Mouse (Mus musculus): ENCODE measurements around the gene Gm28539. TPM values are rescaled to one million over a fixed set of nuclear protein-coding genes. Genes with fewer than 3 reads are reported as not detected.
A peak's percentile ranks its signal among the peaks of the same experiment; 100 is the strongest.

Gene Gm28539
- polyA plus RNA-seq, 1 experiment from 2014 or later, result not detected

- ATAC-seq (replicated peaks; ENCODE audit: low FRiP score, low read depth), result no peak
- no peak overlapping the region for H3K4me3 ChIP-seq (replicated peaks; ENCODE audit: low read depth, low read length)
- H3K36me3 ChIP-seq (ENCODE audit: insufficient read depth, low read length), result peaks cover 79% of the 10 kb centered on the region
- no peak overlapping the region for H3K4me2 ChIP-seq (ENCODE audit: low read length)
- no peak overlapping the region for H3K9ac ChIP-seq (ENCODE audit: low read depth, low read length)
- WGBS, result 92% methylated on average over 1 of the region's 1 CpGs
- no peaks in the 10 kb centered on the region for H3K9me3 ChIP-seq (replicated peaks; ENCODE audit: low read length)
- no peak for DNase-seq (ENCODE audit: low spot score)
- H3K4me1 ChIP-seq (replicated peaks; ENCODE audit: insufficient read depth, low read length), result no peaks in the 10 kb centered on the region
- H3K27me3 ChIP-seq (ENCODE audit: insufficient read depth, low read length), result no peaks in the 10 kb centered on the region
- no peak overlapping the region for H3K27ac ChIP-seq
- TF ChIP-seq CTCF (IDR thresholded peaks at IDR 0.05; ENCODE audit: low read depth), result no peak
Measured at GRCm38 (mm10) chr16:18822356-18822755, 14.0 kb upstream of the Gm28539 start.

- Histone ChIP-seq H3K4me3 (replicated peaks; ENCODE audit: low read depth, low read length) (no peak overlapping the region), H3K27me3 (ENCODE audit: insufficient read depth, low read length) (no peaks in the 10 kb centered on the region), H3K27ac (no peak overlapping the region), H3K4me2 (ENCODE audit: low read length) (no peak overlapping the region), H3K4me1 (replicated peaks; ENCODE audit: insufficient read depth, low read length) (no peaks in the 10 kb centered on the region), H3K9ac (ENCODE audit: low read depth, low read length) (no peak overlapping the region), H3K9me3 (replicated peaks; ENCODE audit: low read length) (no peaks in the 10 kb centered on the region), H3K36me3 (ENCODE audit: insufficient read depth, low read length) (peaks cover 82% of the 10 kb centered on the region)
- no peak for ATAC-seq (replicated peaks; ENCODE audit: low FRiP score, low read depth)
- TF ChIP-seq CTCF (IDR thresholded peaks at IDR 0.05; ENCODE audit: low read depth), result no peak
- no peak for DNase-seq (ENCODE audit: low spot score)
- 80% methylated on average over 4 of the region's 4 CpGs for WGBS
Measured at GRCm38 (mm10) chr16:18822925-18823324, 13.5 kb upstream of the Gm28539 start.

DNA sequence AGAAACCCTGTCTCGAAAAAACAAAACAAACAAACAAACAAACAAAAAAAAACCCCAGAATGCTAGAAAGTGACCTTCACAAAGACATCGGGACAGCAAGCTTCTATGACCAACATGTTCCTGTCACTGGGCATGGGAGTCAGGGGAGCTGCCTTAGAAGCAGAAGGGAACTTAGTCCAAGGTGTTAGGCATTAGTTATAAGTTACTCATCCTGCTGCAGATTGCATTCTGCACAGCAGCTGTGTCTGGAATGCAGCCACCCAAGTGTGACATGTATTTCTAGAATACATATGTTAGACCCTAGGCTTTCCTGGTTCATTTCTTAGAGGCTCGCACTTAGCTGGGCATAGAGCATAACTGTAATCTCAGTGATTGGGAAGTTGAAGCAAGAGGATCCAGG, 7.8 kb upstream of the Gm28539 start:
- Histone ChIP-seq H3K4me3 (replicated peaks; ENCODE audit: low read depth, low read length) (no peak overlapping the region), H3K9ac (ENCODE audit: low read depth, low read length) (no peak overlapping the region), H3K4me2 (ENCODE audit: low read length) (no peak overlapping the region), H3K27ac (0 out of 2 replicates have a peak overlapping the region, but pooled peaks have one; percentile 25), H3K36me3 (ENCODE audit: insufficient read depth, low read length) (peaks cover 56% of the 10 kb centered on the region), H3K4me1 (replicated peaks; ENCODE audit: insufficient read depth, low read length) (no peaks in the 10 kb centered on the region), H3K9me3 (replicated peaks; ENCODE audit: low read length) (no peaks in the 10 kb centered on the region), H3K27me3 (ENCODE audit: insufficient read depth, low read length) (no peaks in the 10 kb centered on the region)
- WGBS, result 93% methylated on average over 3 of the region's 3 CpGs
- TF ChIP-seq CTCF (IDR thresholded peaks at IDR 0.05; ENCODE audit: low read depth), result no peak
- no peak for DNase-seq (ENCODE audit: low spot score)
- ATAC-seq (replicated peaks; ENCODE audit: low FRiP score, low read depth), result peak; percentile 74

DNA sequence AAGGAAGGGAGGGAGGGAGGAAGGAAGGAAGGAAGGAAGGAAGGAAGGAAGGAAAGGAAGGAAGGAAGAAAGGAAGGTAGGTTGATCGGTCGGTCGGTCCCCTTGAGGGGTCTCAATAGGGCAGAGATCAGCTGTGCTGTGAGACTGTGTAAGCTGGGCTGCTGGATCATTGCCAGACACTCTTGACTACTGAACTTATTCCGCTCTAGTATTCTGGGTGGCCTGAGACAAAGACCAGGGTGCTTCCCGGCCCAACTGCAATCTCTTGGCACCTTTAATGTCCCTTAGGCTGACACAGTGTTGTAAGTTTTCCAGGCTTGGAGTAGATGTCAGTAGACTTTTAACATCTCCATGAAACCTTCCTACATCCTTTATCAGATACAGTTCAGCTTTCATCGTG, 7.3 kb upstream of the Gm28539 start:
- Histone ChIP-seq H3K9ac (ENCODE audit: low read depth, low read length) (no peak overlapping the region), H3K4me2 (ENCODE audit: low read length) (no peak overlapping the region), H3K9me3 (replicated peaks; ENCODE audit: low read length) (no peaks in the 10 kb centered on the region), H3K36me3 (ENCODE audit: insufficient read depth, low read length) (peaks cover 59% of the 10 kb centered on the region), H3K4me3 (replicated peaks; ENCODE audit: low read depth, low read length) (no peak overlapping the region), H3K27ac (no peak overlapping the region), H3K4me1 (replicated peaks; ENCODE audit: insufficient read depth, low read length) (no peaks in the 10 kb centered on the region), H3K27me3 (ENCODE audit: insufficient read depth, low read length) (no peaks in the 10 kb centered on the region)
- 83% methylated on average over 6 of the region's 6 CpGs for WGBS
- ATAC-seq (replicated peaks; ENCODE audit: low FRiP score, low read depth) (peak; percentile 66; the same call in 1 of the 2 replicates), DNase-seq (ENCODE audit: low spot score) (no peak)
- TF ChIP-seq CTCF (IDR thresholded peaks at IDR 0.05; ENCODE audit: low read depth), result no peak

DNA sequence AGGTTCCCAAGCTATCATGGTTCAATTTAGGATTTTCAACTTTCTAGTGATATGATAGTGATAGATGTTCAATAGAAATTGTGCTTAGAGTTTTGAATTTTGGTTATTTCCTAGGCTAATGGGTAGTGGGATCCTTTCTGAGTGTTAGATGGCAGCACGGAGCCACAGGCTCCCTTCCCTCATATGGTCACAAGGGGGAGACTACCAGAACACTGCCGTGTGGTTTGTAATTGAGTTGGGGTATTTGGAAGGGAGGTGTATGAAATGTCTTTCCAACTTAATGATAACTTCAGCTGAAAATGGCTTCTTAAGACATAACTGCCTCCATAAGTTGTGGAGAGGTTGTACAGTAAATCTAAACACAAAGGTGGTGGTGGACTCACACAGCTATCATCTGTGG, 2.9 kb upstream of the Gm28539 start:
- H3K4me3 ChIP-seq (replicated peaks; ENCODE audit: low read depth, low read length), result no peak overlapping the region
- H3K4me1 ChIP-seq (replicated peaks; ENCODE audit: insufficient read depth, low read length), result 0 out of 2 replicates have a peak, but pooled peaks cover 4% of the 10 kb centered on the region
- no peak overlapping the region for H3K9ac ChIP-seq (ENCODE audit: low read depth, low read length)
- peaks cover 30% of the 10 kb centered on the region for H3K36me3 ChIP-seq (ENCODE audit: insufficient read depth, low read length)
- H3K27me3 ChIP-seq (ENCODE audit: insufficient read depth, low read length), result no peaks in the 10 kb centered on the region
- WGBS, result 64% methylated on average over 2 of the region's 2 CpGs
- ATAC-seq (replicated peaks; ENCODE audit: low FRiP score, low read depth) (no peak), DNase-seq (ENCODE audit: low spot score) (no peak)
- no peaks in the 10 kb centered on the region for H3K9me3 ChIP-seq (replicated peaks; ENCODE audit: low read length)
- peak; percentile 21; the same call in 1 of the 2 replicates for TF ChIP-seq CTCF (IDR thresholded peaks at IDR 0.05; ENCODE audit: low read depth)
- H3K27ac ChIP-seq, result no peak overlapping the region
- H3K4me2 ChIP-seq (ENCODE audit: low read length), result no peak overlapping the region

- Histone ChIP-seq H3K9me3 (replicated peaks; ENCODE audit: low read length) (no peaks in the 10 kb centered on the region), H3K36me3 (ENCODE audit: insufficient read depth, low read length) (peaks cover 26% of the 10 kb centered on the region; the same call in 1 of the 2 replicates), H3K27ac (no peak overlapping the region), H3K4me1 (replicated peaks; ENCODE audit: insufficient read depth, low read length) (0 out of 2 replicates have a peak, but pooled peaks cover 4% of the 10 kb centered on the region), H3K4me2 (ENCODE audit: low read length) (peak overlapping the region; percentile 75), H3K9ac (ENCODE audit: low read depth, low read length) (no peak overlapping the region), H3K4me3 (replicated peaks; ENCODE audit: low read depth, low read length) (peak overlapping the region; percentile 93), H3K27me3 (ENCODE audit: insufficient read depth, low read length) (no peaks in the 10 kb centered on the region)
- 23% methylated on average over 3 of the region's 3 CpGs for WGBS
- DNase-seq (ENCODE audit: low spot score), result peak; percentile 13
- peak; percentile 31; the same call in 1 of the 2 replicates for ATAC-seq (replicated peaks; ENCODE audit: low FRiP score, low read depth)
- TF ChIP-seq CTCF (IDR thresholded peaks at IDR 0.05; ENCODE audit: low read depth), result no peak
Measured at GRCm38 (mm10) chr16:18836073-18836467, 314 bp upstream of the Gm28539 start.

DNA sequence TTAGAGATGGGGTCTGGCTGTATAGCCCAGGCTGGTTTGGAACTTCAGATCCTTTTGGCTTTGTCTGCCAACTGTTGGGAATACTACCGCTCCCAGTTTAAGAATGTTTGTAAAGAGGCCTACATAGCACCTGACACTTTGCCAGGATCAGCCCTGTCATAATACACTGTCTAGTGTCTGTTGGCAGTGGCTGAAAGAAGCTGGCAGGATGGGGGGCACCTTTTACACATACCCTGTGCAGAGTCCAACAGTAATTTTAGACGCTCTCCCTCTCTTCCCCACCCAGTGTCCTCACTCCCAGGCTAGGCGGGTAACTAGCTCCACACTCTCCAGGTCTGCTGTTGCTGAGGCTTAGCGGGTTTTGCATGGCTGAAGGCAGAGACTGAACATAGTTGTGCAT, 2.0 kb downstream of the Gm28539 start:
- 97% methylated on average over 4 of the region's 4 CpGs for WGBS
- no peak for ATAC-seq (replicated peaks; ENCODE audit: low FRiP score, low read depth)

More for the DNA sequence above, 2.0 kb downstream of the Gm28539 start:
- Histone ChIP-seq H3K27me3 (ENCODE audit: insufficient read depth, low read length) (no peaks in the 10 kb centered on the region), H3K9ac (ENCODE audit: low read depth, low read length) (no peak overlapping the region), H3K4me2 (ENCODE audit: low read length) (no peak overlapping the region), H3K36me3 (ENCODE audit: insufficient read depth, low read length) (0 out of 2 replicates have a peak, but pooled peaks cover 19% of the 10 kb centered on the region), H3K4me1 (replicated peaks; ENCODE audit: insufficient read depth, low read length) (0 out of 2 replicates have a peak, but pooled peaks cover 4% of the 10 kb centered on the region), H3K9me3 (replicated peaks; ENCODE audit: low read length) (no peaks in the 10 kb centered on the region), H3K27ac (no peak overlapping the region), H3K4me3 (replicated peaks; ENCODE audit: low read depth, low read length) (no peak overlapping the region)
- TF ChIP-seq CTCF (IDR thresholded peaks at IDR 0.05; ENCODE audit: low read depth), result no peak
- DNase-seq (ENCODE audit: low spot score), result no peak

Measured in kidney, postnatal 0 days (tissue).